Comparison of ENCODE assay signal across 10 mouse cellular contexts in genomic region chr3:64949307-64949706, GRCm38 (mm10).
DNase-seq lines count a peak whose midpoint lies in the region; ATAC-seq and TF ChIP-seq lines count a peak whose summit lies in the region.
"Had no signal": no experiment of that assay in that cellular context is flagged by ENCODE, and none has a peak within 500 bp of the region (broad histone marks: within the 10 kb centered on the region; RNA-seq: fewer than 3 reads in every experiment).

No protein-coding gene starts in this region.

- 0 out of 2 replicates have a peak overlapping the region, but pooled peaks have one; percentile 18 for H3K4me2 ChIP-seq in heart, postnatal 0 days (ENCODE audit: low read depth, low read length)
- H3K4me2 ChIP-seq in embryonic facial prominence, embryonic 11.5 days (ENCODE audit: low read depth, low read length): peak overlapping the region; percentile 46
- peak overlapping the region; percentile 47 for H3K4me2 ChIP-seq in limb, embryonic 12.5 days

- no peaks in the 10 kb centered on the region for H3K4me1 ChIP-seq in heart, postnatal 0 days (ENCODE audit: control insufficient read depth, insufficient read depth)
- H3K4me1 ChIP-seq in embryonic facial prominence, embryonic 11.5 days (ENCODE audit: control insufficient read depth, insufficient read depth, low read length): no peaks in the 10 kb centered on the region
- peaks cover 4% of the 10 kb centered on the region; the same call in 1 of the 2 replicates for H3K4me1 ChIP-seq in limb, embryonic 12.5 days (replicated peaks)

- H3K9me3 ChIP-seq in heart, postnatal 0 days (replicated peaks; ENCODE audit: control insufficient read depth, low read length): no peaks in the 10 kb centered on the region
- H3K9me3 ChIP-seq in embryonic facial prominence, embryonic 11.5 days (replicated peaks; ENCODE audit: control insufficient read depth, low read length): no peaks in the 10 kb centered on the region
- no peaks in the 10 kb centered on the region for H3K9me3 ChIP-seq in limb, embryonic 12.5 days

- no peak overlapping the region for H3K4me3 ChIP-seq in heart, postnatal 0 days (ENCODE audit: low read depth, low read length)
- H3K4me3 ChIP-seq in embryonic facial prominence, embryonic 11.5 days (ENCODE audit: low read depth, low read length): peak overlapping the region; percentile 8; the same call in 1 of the 2 replicates
- H3K4me3 ChIP-seq in limb, embryonic 12.5 days (replicated peaks): peak overlapping the region; percentile 12

- 23% methylated on average over 16 of the region's 16 CpGs for WGBS in heart, postnatal 0 days
- WGBS in embryonic facial prominence, embryonic 11.5 days: 14% methylated on average over 16 of the region's 16 CpGs
- WGBS in limb, embryonic 12.5 days: 13% methylated on average over 16 of the region's 16 CpGs

- no peaks in the 10 kb centered on the region for H3K27me3 ChIP-seq in heart, postnatal 0 days (ENCODE audit: control insufficient read depth, insufficient read depth, low read length)
- H3K27me3 ChIP-seq in embryonic facial prominence, embryonic 11.5 days (ENCODE audit: control insufficient read depth, insufficient read depth, low read length): 0 out of 2 replicates have a peak, but pooled peaks cover 3% of the 10 kb centered on the region
- H3K27me3 ChIP-seq in limb, embryonic 12.5 days: peaks cover 15% of the 10 kb centered on the region

- H3K36me3 ChIP-seq in heart, postnatal 0 days (replicated peaks; ENCODE audit: control insufficient read depth, insufficient read depth, low read length): no peaks in the 10 kb centered on the region
- no peaks in the 10 kb centered on the region for H3K36me3 ChIP-seq in embryonic facial prominence, embryonic 11.5 days (replicated peaks; ENCODE audit: control insufficient read depth, insufficient read depth, low read depth, low read length)
- H3K36me3 ChIP-seq in limb, embryonic 12.5 days: no peaks in the 10 kb centered on the region

- ATAC-seq in heart, postnatal 0 days (ENCODE audit: insufficient read depth, low read depth): no peak
- ATAC-seq in embryonic facial prominence, embryonic 11.5 days (replicated peaks; ENCODE audit: insufficient number of reproducible peaks, low FRiP score, low TSS enrichment, low read depth): no peak
- ATAC-seq in limb, embryonic 12.5 days (ENCODE audit: insufficient number of reproducible peaks, insufficient read depth, low FRiP score, low TSS enrichment, low read depth): no peak
- no peak for ATAC-seq in erythroblast, adult 5-6 weeks (replicated peaks; ENCODE audit: low FRiP score, poor library complexity, severe bottlenecking)

- no peak for DNase-seq in heart, postnatal 0 days (ENCODE audit: low spot score)
- no peak for DNase-seq in heart, postnatal 25 days (ENCODE audit: low spot score)
- DNase-seq in Muller cell, postnatal 12 days (ENCODE audit: inconsistent ontology term): peak; percentile 1
- no peak for DNase-seq in embryonic facial prominence, embryonic 11.5 days (ENCODE audit: low spot score)
- DNase-seq in lung, postnatal 4 days: no peak
- no peak for DNase-seq in left cerebral cortex, adult 8-10 months (ENCODE audit: low spot score in 2 of 2)
- DNase-seq: lung, postnatal 36 days; thymus, postnatal 25 days had no signal

- H3K9ac ChIP-seq in heart, postnatal 0 days (replicated peaks; ENCODE audit: low read depth, low read length): no peak overlapping the region
- 0 out of 2 replicates have a peak overlapping the region, but pooled peaks have one; percentile 18 for H3K9ac ChIP-seq in embryonic facial prominence, embryonic 11.5 days (replicated peaks; ENCODE audit: low read length)
- no peak overlapping the region for H3K9ac ChIP-seq in limb, embryonic 12.5 days (replicated peaks)

- no peak for TF ChIP-seq CTCF in heart, postnatal 0 days (IDR thresholded peaks at IDR 0.05; ENCODE audit: low read depth)

- TF ChIP-seq EP300 in heart, postnatal 0 days (IDR thresholded peaks at IDR 0.05; ENCODE audit: low read depth): no peak

- intact Hi-C loops in heart, postnatal 25 days (cut with DNase I): no loop called here

- no peak overlapping the region for H3K27ac ChIP-seq in heart, postnatal 0 days (ENCODE audit: low read depth)
- no peak overlapping the region for H3K27ac ChIP-seq in embryonic facial prominence, embryonic 11.5 days (replicated peaks; ENCODE audit: low read depth, low read length)
- no peak overlapping the region for H3K27ac ChIP-seq in limb, embryonic 12.5 days
